Mouse (Mus musculus) CD4-positive, CD25-positive, alpha-beta regulatory T cell, adult 2 months (primary cell): ENCODE measurements at regions not wholly inside any gene's neighbourhood (a gene's known extent, or its start where the extent isn't known, plus 50 kb on each side); places are given as distances from the start of the nearest gene placed in this dataset.
"Not testable (repeated sequence)": the region's sequence is repeated elsewhere in the genome, so short reads cannot be mapped to it uniquely, and the experiment has no call there.

ENCODE experiments used
- DNase-seq: peaks from one replicate; pipeline ENCODE4 v3.0.0-alpha.2; 2012; ENCODE audit warnings: low read depth, low spot score

DNA sequence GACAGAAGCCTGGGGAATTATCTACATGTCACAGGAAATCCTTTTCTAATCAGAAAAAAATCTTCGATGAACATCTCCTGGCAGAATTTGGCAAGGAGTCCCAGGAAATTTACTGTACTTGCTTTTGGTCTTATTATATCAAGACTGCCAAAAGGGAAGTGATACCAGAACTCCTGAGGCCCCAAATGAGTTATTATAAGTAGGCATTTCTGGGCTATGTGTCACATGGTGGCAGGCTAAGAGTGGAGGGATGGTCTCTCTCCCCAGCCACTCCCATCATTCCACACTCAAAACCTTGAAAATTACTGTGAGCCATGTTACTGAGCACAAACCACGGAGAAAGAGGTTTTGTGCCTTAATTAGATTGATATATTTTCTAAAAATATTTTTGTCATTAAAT is 94.0 kb upstream of the Cdk6 start:
- DNase-seq, result no peak

DNA sequence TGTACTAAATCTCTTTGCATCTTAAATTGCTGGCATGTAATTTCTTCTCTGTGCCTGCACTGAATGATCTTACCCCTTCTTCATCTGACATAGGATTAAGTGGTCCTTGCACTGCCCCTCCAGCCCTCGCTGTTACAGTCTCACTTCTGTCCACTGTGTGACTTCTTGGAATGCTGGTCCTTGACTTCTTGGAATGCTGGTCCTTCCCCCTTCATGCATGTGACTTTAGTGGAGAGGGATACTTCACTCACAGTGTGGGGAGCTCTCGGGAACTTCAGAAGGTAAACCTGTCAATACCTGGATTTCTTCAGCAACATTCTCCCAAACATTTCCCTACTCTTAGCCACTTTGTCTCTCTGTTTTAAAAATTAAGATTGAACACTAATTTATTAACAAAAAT is 91.0 kb upstream of the Cdk6 start:
- no peak for DNase-seq

DNA sequence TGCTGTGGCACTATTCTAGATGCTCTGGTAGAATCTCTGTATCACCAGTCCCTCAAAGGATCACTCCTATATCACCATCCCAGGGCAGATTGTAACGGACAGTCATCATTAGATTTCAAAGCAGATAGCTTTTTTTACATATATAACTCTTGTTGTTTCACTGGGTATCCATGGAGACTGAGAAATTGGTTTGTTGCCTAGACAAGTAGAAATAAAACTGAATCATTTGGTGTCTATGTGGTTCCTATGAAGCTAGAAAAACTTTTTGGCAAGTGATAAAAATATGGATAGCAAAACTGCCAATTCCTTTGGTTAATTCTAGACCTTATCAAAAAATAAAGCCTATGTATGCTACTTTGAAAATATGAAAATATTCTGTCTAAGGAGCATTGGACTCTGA is 81.0 kb upstream of the Cdk6 start:
- no peak for DNase-seq

DNA sequence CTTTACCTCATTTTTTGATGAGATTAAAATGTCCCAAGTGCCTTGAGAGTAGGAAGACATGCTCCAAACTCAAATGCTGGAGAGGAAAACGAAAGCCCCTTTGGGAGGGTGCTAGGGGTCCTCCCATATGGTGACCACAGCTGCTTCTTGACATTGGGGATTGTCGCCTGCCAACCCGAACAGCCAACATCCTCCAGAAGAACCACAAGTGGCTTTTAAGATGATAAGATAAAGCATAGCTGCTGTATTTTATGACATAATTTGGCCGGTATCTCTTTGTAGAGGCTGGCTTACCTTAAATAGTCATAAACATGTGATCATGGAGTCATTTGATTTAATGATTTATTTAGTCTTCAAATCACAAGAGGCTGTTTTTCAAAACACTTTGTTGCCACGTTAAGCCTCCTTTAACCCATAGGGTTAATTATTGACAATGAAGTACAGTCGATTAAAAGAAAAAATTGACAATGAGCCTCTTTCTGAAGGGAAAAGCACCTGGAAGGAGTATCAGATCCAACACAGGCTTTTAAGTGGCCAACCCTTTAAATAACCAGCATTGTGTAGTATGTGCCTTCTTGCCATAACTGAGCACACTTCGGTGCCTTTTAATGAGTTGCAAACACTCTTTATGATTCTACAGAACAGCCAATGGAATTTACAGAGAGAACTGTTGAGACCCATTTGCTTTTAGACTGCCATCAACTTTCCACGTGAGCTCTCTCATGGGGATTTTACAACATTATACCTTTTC is 76.1 kb upstream of the Cdk6 start:
- not testable (repeated sequence) for DNase-seq

DNA sequence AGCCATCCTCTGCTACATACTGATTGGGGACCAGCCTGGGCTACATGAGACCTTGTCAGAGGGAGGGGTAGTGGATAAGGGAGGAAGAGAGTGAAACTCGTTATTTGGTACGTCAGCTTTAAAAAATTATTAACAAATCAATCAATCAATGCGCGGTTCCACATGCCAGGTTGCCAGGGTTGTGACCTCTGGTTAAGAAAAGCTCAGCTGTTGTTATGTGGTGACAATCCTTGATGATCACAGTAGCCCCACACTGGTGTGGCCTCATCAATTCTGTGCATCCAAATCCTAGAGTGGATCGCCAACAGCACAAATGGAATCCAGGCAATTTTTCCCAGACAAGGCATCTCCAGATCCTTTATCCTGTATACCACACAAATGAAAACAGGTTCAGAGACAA is 74.3 kb upstream of the Cdk6 start:
- DNase-seq, result no peak

DNA sequence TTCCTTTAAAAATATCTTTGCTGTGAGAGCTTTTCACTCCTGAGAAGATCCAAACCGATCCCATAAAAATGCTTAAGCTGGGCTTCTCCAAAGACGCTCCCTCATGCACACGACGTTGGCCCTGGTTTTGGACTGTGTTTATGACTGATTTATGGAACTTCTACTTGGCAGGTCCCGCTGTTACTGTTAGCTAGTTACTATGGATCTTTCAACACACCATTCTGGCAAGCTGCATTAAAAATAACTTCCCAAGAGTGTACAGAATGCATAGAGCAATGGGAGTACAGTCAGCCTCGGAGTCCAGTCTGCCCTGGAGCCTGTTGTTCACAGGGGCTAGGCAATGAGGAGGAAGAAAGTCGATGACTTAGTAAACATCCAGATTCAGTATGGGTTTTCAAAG is 71.5 kb upstream of the Cdk6 start:
- no peak for DNase-seq

DNA sequence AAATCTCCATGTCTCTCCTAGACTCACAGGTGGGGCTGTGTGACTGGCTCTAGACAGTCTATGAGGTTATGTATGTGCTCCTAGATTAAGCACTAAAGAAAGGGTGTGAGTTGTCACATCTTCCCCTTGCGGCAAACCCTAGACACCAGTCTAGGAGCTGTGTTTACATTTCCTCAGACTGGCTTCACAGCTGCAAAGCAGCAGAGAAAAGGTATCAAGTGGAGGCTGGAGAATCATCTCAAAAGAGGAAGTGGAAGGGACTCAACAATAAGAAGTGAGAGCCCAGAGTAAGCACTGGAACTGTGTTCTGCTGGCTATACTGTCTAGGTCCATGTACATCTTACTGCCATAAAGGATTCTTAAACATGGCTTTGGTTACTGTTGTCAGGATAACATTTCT is 68.1 kb upstream of the Cdk6 start:
- not testable (repeated sequence) for DNase-seq

DNA sequence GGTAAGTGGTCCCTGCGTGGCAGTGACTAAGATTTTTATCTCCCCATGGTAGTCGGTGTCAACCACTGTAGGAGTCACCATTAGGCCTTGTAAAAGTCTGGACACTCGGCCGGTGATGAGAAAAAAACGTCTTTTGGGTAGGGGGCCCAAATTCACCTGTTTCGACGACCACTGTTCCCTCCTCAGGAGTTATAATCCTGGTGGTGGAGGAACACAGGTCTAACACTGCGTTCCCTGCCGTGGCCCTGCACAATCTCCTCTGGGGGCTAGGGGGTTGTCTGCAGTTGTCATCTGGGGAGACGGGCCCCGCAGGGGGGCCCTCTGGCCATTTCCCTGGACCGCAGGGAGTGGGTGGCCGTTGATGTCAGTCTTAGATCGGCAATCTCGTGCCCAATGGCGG is 64.0 kb upstream of the Cdk6 start:
- DNase-seq, result not testable (repeated sequence)

DNA sequence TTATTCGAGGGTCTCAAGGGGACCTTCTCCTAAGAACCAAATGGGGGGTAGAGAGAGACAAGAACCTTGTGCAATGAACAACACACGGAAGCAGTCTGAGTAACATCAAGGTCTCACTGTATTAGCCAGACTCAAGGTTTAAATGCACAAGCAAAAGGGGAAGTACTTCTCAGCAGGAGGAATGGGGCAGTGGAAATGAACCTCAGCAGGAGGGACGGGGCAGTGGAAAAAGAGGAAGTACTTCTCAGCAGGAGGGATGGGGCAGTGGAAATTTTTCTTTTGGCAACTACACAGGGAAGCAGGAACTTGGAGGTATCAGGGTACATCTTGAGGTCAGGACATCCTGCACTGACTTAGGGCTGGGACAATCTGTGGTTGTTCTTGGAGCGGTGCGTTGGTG is 62.3 kb upstream of the Cdk6 start:
- not testable (repeated sequence) for DNase-seq

DNA sequence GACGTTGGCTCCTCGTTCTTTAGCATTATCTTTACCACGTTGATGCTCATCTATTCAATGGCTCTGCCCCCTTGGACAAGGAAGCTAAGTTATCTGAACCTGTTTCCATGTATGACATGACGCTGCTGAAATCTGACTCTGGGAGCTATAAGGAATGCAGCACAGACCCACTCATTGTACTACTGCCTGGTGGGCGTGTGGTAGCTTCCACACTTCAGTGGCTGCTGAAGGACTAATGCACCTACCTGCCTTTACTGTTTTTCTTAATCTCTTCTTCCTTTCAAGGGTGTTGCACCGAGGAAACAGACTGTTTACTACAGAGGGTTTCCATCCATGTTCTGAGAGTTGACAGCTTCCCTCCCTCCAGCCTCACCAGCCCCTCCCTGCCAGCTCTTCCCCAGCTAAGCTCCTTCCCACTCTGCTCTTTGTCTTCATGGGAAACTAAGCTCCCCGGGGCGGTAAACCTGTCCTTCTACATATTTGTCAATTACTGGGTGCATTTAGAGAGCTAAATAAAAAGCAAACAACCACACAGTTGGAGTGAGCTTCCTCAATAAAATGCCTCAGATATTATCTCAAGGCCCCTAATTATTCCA is 59.3 kb upstream of the Cdk6 start:
- DNase-seq, result not testable (repeated sequence)

DNA sequence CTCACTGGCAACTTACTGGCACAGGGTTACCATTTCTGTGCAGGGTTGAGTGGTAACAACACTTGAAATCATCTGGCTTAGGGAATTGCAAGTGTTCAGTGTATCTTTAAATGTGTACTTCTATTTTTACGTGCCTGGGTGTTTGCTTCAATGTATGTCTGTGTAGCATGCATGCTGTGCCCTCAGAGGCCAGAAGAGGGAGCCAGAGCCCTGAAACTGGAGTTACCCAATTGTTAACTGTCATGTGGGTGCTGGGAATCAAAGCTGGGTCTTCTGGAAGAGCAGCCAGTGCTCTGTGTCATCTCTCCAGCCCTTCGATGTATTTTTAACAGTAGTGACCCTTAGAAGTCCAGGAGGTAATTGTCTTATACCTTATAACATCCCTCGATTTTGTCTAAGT is 58.2 kb upstream of the Cdk6 start:
- peak; percentile 8 for DNase-seq

DNA sequence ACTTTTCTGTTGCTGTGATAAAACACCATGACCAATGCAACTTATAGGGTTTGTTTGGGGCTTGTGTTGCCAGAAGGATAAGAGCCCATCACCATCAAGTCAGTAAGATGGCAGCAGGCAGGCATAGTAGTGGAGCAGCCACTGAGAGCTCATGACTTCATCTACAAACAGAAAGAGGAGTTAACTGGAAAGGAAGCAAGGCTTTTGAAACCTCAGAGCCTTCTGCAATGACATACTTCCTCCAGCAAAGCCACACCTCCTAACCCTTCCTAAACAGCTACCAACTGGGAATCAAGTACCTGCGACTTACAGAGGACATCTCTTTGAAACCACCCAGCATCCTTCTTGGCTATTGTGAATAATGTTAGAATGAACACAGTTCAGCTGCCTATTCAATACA is 57.0 kb upstream of the Cdk6 start:
- not testable (repeated sequence) for DNase-seq

DNA sequence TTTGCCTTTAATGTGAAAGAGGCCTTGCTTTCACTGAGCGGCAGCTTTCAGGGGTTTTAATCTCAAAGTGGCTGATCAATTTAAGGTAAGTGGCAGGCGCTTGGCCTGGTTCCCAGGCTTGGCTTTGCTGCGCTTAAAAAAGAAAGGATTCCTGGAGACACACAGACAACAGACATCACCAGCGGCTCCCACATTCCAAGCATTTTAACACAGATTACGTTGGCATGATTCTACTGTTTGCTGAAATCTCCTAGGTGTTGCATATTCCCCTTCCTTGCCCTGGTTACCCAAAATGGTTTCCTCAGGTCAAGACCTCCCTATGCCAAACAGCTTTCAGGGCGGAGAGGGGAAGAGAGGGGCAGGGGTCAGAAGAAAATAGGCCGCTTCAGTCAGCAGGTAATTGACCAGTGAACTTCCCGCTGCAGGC is 51.3 kb upstream of the Cdk6 start:
- not testable (repeated sequence) for DNase-seq
